Mouse (Mus musculus): Measurements from ENCODE around the gene Dgki.
A peak's percentile ranks its signal among the peaks of the same experiment; 100 is the strongest.

Gene Dgki

DNA sequence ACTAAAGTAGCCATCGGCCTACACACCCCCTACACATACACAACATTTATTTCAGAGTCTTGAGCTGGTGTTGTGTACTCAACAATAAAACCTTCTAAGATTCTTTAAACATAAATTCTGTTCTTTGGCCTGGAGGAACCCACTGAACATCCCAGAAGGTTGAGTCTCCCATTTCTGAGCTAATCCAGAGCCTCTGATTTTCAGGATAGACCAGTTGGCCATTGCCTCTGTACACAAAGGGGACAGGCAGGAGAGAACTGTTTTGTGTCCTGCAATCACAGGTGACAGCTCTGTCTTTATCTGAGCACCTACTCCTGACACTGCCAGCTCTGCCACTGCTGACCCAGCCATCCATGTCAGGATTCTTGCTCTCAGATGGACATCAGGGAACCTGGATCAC is 8.8 kb downstream of the Dgki start:
- no peak for DNase-seq

DNA sequence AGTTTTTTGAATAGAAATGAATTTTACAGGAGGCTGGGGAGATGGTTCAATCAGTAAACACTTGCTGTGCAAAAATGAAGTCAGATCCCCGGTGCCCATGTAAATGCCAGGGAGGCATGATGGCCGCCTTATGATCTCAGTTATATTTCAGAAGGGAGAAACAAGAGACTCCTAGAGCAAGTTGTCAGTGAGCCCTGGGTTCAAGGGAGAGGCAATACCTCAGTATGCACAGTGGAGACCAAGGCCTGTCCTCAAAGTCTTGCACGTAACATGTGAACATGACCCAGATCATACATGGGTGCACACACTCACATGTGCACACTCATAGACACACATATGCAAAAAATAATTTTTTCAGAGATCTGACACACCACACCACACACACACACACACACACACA is 9.3 kb downstream of the Dgki start:
- no peak for DNase-seq

DNA sequence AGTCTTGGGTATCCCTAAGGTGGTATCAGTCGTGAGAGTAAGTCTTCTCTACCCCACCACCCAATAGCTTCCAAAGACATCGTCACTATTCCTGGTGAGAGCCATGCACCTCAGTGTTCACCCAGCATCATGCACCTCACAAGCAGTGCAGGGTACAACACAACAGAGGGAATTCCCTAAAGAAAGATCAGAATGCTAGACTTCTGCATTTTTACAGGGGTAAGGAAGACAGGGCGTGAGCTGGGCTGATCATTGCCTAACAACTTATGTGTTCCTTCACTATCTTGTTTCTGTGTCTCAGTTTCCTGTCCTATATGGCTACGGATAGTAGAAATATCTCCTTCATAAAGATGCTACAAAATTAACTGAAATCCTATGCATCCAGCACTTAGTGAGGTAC is 13.8 kb downstream of the Dgki start:
- DNase-seq, result no peak

DNA sequence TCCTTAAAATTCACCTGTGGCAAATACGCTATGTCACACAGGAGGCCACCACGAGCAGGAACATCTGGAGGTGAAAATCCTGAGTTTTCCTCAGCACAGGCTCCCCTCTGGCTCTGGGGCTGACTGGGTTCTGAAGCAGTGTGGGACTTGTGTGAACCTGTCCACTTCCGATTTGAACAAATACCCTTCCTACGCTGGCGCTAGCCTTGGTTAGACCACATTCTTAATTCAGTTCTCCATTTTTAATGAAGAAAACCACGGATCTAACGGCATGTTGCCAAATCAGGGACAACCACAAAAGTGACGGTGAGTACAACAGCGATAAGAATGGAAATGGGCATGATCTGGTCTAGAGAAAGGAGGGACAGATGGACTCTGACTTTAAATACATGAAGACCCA is 15.1 kb downstream of the Dgki start:
- no peak for DNase-seq

DNA sequence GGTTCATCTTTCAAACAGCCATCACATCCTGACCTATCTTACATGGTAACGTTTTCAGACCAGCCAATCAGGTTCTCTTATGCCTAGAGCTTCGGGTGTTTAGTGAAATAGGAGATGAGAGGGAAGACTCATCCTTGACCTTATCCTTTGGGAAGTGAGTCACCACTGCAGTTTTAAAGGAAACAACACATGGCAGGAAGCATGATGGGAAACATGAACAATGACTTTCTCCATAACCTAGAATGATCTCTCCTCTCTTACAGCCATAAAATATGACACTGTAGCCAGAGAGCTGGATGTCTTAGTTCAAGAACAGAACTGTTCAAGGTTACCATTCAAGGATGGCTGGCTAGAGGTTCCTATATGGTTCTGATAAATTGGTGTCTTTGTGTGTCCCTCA is 16.6 kb downstream of the Dgki start:
- no peak for DNase-seq

DNA sequence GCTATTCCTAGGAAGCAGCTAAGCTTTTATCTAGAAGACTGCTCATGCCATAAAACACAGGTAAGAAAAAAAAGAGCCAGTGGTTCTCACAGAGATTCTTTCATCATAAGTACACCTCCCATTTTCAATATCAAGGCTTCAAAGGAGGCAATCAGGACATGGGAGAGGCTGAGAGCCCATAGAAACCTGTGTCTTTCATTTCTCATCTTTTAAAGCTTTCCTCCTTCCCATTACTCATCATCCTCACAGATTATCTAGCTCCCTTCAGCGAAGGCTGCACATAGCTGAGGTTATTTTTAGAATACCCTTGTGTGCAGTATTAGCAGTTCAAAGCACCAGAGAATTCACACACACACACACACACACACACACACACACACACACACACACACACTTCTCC is 17.3 kb downstream of the Dgki start:
- DNase-seq, result no peak

DNA sequence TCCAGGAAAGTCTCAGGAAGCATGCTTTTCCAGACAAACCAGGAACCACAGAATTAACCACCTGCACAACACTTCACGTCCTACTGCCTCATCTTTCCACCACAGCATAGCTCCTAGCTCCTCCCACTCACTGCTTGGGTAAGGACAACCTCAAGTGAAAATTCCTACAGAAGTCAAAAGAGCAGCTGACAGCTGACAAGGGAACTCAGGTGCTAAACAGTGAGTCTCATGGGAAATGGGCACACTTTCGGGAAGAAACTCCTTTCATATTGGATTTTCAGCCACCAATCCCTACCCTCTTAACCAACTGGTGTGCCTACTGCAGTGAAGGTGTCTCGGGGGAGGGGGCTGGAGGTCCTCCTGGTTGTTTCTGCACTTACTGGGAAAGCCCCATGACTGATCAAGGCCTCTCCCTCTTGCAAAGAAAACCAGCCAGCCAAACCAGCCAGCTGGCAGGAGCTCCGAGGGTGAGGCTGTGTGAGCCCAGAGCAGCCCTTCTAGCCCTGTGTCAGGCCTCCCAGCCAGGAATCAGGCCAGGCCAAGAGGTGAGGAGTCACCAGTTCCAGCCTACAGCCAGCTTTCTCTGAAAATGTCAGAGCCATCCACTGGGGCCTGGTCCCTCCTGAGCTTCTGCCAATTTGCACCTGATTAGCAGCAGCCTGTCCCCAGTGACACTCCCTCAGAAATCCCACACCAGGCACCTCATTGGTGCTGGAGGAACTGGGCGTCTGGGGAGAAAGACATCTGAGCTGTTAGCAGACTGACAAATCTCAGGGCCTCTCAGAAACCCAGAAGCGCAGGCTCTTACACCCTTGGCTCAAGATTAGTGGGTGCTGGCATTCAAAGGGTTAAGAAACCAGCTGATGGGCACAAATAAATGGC is 22.9 kb downstream of the Dgki start:
- peak; percentile 13 for DNase-seq

DNA sequence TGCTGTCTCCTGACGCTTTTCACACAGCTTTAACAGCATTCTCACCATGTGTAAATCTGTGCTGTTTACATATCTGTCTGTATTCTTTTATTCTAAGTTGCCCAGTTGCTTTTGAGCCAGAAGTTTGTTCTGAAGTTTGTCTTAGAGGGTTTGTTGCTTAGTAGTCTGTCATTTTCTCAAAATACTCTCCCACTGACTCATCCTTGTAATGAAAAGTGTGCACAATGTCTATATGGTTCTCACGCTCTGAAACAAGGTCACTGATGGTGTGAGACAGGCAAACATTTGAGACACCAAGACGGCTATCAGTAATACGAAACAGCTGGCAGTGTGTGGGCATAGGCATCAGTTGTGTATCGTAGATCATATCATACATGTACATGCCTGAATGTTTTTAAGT is 23.8 kb downstream of the Dgki start:
- DNase-seq, result no peak

DNA sequence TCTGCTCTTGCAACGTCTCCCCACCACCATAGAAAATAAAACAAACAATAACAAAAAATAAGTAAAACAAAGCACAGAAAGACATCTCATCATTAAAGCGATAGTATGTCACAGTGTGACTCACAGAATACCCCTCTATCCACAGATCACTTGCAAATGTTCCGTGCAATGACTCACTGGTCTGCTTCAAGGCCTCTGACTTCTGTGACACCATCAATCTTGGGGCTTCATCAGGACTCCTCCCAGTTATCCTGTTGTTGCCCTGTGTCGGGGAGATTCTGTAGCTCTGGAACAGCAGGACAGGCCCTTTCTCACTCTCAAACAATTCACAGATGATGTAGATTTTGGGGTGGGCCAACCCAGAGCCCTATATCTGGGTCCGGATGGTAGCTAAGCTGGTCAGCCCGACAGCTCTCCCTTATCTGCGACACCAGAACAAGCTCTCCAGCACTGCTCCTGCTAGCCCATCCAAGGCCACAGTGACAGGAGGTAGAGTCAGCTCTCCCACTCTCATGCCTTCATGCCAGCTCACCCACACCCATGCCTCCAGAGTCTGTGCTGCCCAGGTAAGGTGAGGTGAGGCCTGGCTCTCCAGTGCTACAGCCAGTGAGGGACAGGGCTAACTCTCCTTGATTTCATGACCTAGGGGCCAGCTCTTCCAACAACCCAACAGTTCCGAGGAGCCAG is 28.9 kb downstream of the Dgki start:
- no peak for DNase-seq

DNA sequence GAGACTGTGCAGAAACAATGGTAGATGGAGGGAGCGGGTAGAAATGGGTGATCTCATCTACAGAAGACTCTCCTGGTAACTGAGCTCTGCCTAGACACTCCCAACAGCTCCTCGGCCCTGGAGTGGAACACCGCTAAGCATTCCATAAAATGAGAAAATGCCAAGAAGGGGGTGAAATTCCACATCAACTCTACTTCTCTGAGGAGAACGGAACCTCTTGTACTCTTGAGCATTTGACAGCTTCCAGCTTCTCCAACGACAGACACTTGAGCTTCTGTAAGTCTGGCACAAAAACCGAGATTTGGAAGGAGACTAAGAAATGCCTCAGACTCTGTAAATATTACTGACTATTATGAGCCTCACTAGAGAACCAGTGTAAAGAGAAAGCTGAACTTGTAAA is 31.4 kb downstream of the Dgki start:
- peak; percentile 40 for DNase-seq

DNA sequence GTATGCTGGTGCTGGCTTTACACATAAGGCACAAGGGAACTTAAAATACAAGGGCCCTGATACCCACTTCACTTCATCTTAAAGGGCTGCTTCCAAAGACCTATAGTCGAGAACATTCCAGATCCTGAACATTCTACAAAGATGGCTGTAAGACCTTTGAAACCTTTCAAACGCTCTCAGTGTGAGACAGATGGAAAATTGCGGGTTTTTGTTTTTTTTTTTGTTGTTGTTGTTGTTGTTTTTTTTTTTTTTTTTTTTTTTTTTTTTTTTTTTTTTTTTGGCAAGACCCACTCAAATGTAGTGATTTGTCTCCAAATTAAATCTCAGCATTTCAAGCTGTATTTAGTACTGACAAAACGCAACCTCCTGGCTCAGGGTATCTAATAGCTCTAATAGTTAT is 32.0 kb downstream of the Dgki start:
- DNase-seq, result no peak

DNA sequence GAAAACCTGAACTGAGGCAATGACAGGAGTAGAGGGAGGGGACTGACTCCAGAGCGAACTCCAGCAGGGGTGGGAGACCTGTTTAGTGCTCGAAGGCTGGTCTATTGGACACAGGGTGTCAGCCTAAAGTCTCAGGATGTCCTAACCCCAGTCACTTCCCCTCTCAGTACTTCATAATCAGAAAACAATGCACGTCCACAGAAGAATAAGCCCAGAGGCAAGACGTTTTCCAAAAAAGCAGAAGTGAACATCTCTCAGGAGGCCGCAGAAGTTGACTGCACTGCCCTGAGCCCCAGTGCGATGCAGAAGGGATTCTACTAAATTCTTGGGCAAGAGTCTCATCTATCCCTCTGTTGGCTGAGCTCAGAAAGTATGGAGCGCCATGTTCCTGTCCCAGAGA is 37.5 kb downstream of the Dgki start:
- no peak for DNase-seq

DNA sequence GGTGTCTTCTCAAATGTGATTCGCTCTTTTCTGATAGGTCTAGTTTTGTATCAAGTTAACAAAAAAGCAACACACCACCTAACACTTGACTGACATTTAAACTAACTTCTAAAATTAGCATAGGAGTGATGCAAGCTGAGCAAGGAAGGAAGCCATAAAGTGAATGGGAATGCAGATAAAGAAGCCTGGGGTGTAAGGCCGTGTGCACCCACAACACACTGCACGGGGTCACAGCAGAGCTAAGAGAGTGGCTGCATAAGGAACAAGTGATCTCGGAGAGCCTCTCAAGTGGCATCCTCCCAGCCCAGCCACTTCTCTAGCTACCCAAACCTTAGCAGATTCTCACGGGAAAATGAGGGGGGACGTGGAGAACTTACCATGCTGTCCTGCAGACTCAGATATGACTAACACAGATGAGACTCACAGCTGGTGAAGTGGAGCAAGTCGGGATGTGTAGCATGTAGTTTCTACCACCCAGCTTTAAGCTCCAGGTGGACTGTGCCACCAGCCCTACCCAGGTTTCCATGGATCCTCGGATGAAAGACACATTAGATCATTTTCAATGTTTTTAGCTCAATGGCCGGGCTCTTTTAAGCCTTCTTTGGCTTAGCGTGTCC is 38.6 kb downstream of the Dgki start:
- DNase-seq, result no peak

DNA sequence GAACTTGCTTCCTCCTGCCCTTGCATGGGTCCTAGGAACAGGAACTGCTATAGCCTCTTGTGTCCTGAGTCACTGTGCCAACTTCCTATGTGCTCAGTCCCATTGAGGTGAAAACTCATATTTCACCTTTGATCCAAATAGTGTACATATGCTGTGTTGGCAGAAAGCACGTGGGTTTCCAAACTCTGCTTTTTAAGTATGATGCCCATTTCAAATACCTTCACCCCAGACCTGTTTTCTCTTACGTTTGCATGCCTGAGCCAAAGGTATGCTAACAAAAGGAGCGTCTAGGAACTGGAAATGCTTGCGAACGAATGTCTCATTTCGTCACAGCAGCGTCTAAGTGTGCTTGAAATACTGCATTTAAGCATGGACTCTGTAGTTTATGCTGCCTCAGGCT is 41.3 kb downstream of the Dgki start:
- no peak for DNase-seq

DNA sequence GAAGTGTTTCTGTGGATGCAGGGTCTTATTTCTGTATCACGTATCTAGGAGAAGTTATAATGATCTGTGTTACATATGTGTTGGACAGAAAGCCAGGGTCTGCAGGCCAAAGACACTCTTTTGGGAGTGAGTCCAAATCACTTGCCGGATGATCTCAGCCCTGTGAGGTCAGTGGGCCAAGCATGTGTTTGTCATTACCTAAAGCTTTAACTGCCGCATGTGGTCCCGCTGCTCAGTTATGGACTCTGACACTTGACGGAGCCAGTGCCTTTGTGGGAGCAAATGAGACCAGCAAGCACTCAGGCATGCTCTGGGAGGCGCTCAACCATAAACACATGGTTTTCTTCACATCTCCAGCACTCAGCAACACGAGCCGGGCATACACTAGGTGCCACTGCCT is 45.8 kb downstream of the Dgki start:
- peak; percentile 8 for DNase-seq

DNA sequence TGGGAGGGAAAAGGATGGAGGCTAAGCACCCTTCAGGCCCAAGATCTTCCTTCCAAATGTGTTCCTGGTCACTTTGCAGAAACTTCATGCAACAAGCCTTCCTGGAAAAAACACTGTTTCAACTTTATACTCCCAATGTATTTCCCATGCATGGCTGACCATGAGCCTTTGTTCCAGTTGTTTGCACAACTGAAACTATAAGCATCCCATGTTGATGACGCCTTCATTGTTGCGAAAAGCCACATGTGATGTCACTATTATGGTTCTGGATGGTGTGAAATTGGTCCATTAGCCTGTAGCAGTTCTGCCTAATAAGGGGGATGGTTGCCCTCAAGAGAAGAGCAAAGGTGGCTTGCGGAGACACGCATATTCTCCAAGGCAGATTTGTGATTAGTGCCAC is 47.4 kb downstream of the Dgki start:
- DNase-seq, result no peak

DNA sequence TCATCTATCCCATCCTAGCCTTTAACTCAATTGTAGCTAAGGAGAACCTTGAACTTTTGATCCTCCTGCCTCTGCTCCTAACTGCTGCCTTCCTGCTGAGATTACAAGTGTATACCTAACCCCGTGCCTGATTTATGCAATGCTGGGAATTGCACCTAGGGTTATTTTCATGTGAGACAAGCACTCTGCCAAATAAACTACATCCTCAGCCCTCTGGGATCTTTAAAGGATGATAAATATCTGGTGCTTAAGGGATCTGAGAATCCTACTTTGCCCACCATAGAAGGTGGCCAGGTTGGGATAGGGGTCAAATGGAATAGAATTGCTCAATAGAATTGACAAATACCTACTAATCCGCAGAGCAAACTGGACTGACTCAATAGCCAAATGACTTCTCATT is 49.3 kb downstream of the Dgki start:
- no peak for DNase-seq

DNA sequence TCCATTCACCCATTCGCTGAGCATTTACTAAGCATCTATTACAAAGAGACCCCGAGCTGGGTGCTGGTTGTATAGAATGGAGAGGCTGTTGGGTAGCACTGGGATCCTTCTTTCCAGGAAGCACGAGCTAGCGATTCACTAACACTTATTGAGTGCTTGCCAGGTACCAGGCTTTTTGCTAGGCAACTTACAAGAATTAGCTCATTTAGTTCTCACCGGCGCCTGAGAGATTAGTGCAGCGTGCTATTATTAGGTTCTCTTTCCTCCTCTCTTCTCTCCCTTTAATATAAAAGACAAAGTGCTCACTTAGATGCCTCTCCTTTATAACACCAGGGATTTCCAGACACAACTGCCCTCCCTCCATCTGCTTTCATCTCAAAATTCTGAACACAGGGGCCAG is 54.2 kb downstream of the Dgki start:
- DNase-seq, result no peak

DNA sequence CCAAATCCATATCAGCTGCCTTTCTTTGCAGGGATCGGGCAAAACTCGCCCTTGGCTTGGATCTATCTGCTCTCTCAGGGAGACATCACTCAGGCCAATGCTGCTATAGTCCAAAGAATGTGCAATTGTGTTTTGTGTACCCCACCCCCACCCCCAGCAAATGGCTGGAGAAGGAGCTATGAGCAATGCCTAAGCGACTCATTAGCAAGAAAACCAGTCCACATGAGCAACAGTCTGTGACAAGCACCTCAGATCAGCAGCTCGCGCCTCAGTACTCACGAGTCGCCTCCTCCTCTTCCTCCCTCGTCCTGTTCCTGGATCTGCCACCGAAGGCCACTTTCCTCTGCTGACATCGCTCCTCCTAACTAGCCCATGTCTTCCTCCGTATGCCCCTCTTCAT is 55.9 kb downstream of the Dgki start:
- no peak for DNase-seq

DNA sequence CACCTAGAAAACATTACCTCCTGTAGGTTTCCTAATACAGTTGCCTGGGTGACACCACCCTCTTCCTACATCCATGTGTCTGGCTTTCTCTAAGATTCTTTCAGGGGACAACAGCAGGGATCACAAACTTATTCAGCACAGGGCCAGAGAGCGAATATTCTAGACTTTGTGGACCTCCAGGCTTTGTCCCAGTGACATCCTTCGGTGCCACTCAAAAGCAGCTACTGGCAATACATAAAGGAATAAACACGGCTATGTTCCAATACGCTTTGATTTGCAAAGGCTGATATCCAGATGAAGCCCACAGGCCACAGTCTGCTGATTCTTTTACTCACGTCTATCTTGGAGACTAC is 57.2 kb downstream of the Dgki start:
- no peak for DNase-seq

DNA sequence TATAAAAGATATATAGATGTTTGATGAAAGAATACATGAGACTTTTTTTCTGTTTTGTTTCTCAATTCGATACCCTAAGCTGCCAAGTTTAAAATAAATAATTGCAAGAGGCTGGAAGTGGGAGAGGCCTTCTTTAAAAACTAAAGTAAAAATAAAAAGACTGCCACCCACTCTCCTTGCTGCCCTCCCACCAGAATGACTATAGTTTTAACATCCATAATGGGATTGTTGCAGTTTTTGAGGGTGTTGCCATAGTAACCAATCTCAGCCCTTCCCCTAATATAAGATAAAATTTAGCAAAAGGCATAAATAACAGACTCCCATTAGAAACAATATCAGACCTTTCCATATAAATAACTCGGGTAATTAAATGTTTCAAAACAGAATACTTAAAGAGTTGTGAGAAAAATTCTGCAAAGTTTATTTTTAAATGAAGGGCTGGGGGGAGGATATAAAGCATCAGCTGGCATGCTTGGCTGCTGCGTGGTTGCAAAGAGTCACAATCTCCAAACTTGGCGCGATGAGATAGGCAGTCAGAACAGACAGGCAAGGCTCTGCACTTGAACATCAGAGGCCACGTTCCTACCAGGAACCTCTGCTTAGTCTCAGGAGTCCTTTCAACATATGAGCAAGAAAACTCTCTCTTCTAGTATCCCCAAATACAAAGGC is 57.8 kb downstream of the Dgki start:
- no peak for DNase-seq

DNA sequence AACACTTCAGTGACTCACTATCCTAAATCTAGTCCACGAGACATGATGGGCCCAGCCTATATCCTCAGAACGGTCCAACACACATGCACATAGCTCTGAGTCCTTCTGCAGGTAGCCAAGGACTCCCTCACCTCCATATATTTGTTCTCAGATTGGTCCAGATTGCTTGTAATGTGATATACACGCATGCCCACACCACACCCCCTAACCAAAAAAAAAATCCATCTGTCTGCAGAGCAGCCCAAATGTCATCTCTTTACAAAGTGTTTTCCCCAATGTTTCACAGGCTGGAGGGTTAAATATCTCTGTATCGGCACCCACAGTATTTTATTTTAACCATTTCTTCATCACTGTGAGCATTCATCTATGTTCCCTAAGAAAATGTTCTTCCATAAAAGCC is 58.5 kb downstream of the Dgki start:
- no peak for DNase-seq

DNA sequence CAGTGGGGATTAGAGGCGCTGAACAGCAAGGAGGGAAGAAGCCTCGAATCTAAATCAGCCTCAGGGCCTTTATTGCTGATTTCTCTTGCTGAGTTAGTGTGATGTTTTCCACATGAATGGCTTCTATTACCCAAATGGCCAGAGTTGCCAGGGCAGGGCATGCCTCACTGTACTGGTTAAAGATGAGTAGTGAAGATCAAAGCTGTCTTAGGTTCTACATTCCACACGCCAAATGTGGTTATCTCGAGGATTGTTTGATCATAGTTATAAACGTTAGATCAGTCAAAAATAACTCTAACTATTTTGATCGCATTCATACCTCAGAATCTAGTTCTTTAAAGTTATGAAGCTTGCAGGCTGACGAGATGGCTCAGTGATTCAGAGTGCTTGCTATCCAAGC is 59.8 kb downstream of the Dgki start:
- DNase-seq, result no peak

DNA sequence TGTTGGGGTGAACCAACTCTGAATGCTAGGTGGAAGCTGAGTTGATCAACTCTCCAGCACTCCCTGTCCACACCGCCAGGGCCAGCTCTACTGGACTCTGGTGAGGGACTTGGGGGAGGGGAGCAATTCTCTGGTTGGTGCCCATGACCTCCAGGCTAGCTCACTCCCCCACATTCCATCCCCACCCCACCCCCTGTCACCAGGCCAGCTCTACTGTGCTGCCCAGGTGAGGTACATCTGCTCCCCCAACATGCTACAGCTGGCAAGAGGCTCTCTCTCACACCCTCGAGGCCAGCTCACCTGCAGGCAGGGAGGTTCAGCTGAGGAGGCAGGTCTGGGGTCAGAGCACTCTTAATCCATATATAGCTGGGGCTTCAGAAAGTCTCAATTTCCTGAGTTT is 63.1 kb downstream of the Dgki start:
- DNase-seq, result no peak
